Mouse (Mus musculus) myocyte (in vitro differentiated cells): ENCODE results near the gene Gpcpd1. TPM values are rescaled to one million over a fixed set of nuclear protein-coding genes. Genes with fewer than 3 reads are reported as not detected.

Source experiments
- H3K27me3 ChIP-seq: one replicate; pipeline ENCODE4 v1.6.1; 2011; ENCODE audit not compliant: control insufficient read depth, insufficient read depth, insufficient read length
- H3K36me3 ChIP-seq: one replicate; pipeline ENCODE4 v1.6.1; 2011; ENCODE audit not compliant: control insufficient read depth, insufficient read depth
- H3K4me2 ChIP-seq: one replicate; pipeline ENCODE4 v1.6.1; 2011; ENCODE audit warnings: low read depth, control low read depth
- H3K4me3 ChIP-seq: one replicate; pipeline ENCODE4 v1.5.1; 2011; ENCODE audit warnings: mild to moderate bottlenecking, control low read depth, moderate library complexity
- H3K79me2 ChIP-seq: one replicate; pipeline ENCODE4 v1.6.1; 2011; ENCODE audit not compliant: control insufficient read depth, insufficient read depth
- H3ac ChIP-seq: one replicate; pipeline ENCODE4 v1.6.1; 2011; ENCODE audit not compliant: control insufficient read depth, insufficient read length
- CEBPB ChIP-seq: IDR thresholded peaks from 2 replicates; pipeline ENCODE4 v1.6.1; 2011; ENCODE audit warnings: mild to moderate bottlenecking, moderate library complexity; ENCODE audit not compliant: poor library complexity, insufficient read depth, severe bottlenecking
- E2F4 ChIP-seq: IDR thresholded peaks from one replicate; pipeline ENCODE4 v1.6.1; 2011; ENCODE audit warnings: mild to moderate bottlenecking, control low read depth, moderate library complexity; ENCODE audit not compliant: insufficient read depth
- MAX ChIP-seq: IDR thresholded peaks from one replicate; pipeline ENCODE4 v1.6.1; 2011; ENCODE audit warnings: low read depth, mild to moderate bottlenecking, control low read depth
- MYOD1 ChIP-seq, 3 experiments: IDR thresholded peaks; one replicate each; pipeline ENCODE4 v1.6.1; 2011; ENCODE audit warnings: control low read depth in 2 of 3, low read depth in 2 of 3, mild to moderate bottlenecking in 2 of 3, moderate library complexity in 1 of 3; ENCODE audit not compliant: insufficient read length in 2 of 3, control insufficient read depth in 1 of 3
- MYOG ChIP-seq, 3 experiments: IDR thresholded peaks; one replicate each; pipeline ENCODE4 v1.6.1; 2011; ENCODE audit warnings: control low read depth in 2 of 3, low read depth in 2 of 3, mild to moderate bottlenecking in 2 of 3; ENCODE audit not compliant: insufficient read length in 2 of 3, control insufficient read depth in 1 of 3, insufficient read depth in 1 of 3
- POLR2A ChIP-seq: IDR thresholded peaks from one replicate; pipeline ENCODE4 v1.6.1; 2011; ENCODE audit warnings: low read depth, mild to moderate bottlenecking, control low read depth, moderate library complexity; ENCODE audit not compliant: insufficient read length
- POLR2AphosphoS2 ChIP-seq: IDR thresholded peaks from one replicate; pipeline ENCODE4 v1.6.1; 2011; ENCODE audit warnings: low read depth, control low read depth; ENCODE audit not compliant: insufficient read length
- REST ChIP-seq: IDR thresholded peaks from one replicate; pipeline ENCODE4 v1.6.1; 2011; ENCODE audit warnings: mild to moderate bottlenecking, control low read depth, moderate library complexity; ENCODE audit not compliant: insufficient read depth, insufficient read length
- SRF ChIP-seq: IDR thresholded peaks from one replicate; pipeline ENCODE4 v1.6.1; 2011; ENCODE audit warnings: low read depth; ENCODE audit not compliant: control insufficient read depth, insufficient read length
- TCF12 ChIP-seq: IDR thresholded peaks from one replicate; pipeline ENCODE4 v1.6.1; 2011; ENCODE audit warnings: mild to moderate bottlenecking, control low read depth; ENCODE audit not compliant: poor library complexity, insufficient read depth, severe bottlenecking
- TCF3 ChIP-seq: IDR thresholded peaks from one replicate; pipeline ENCODE4 v1.6.1; 2011; ENCODE audit warnings: low read depth, control low read depth; ENCODE audit not compliant: insufficient read length
- USF1 ChIP-seq: IDR thresholded peaks from one replicate; pipeline ENCODE4 v1.6.1; 2011; ENCODE audit warnings: low read depth, mild to moderate bottlenecking, control low read depth, moderate library complexity
- polyA plus RNA-seq: library from polyadenylated mRNA; unstranded; fragments of >200 nt; fragmentation: generic; extraction: Trizol; gene quantifications from one replicate; pipeline ENCODE4 v1.2.1, GENCODE M21; 2012; ENCODE audit warnings: missing spikeins

Gpcpd1 gene
- polyA plus RNA-seq, 1 experiment = 6.1 TPM

GRCm38 (mm10) chr2:132604922-132605321, 17.4 kb upstream of the Gpcpd1 start:
- no peaks in the 10 kb centered on the region for H3K27me3 ChIP-seq
- no peak overlapping the region for H3ac ChIP-seq
- no peak overlapping the region for H3K4me3 ChIP-seq
- H3K79me2 ChIP-seq = no peaks in the 10 kb centered on the region
- no peak overlapping the region for H3K4me2 ChIP-seq
- no peak for TF ChIP-seq CEBPB
- TF ChIP-seq TCF3 = no peak
- TF ChIP-seq MYOG (IDR thresholded peaks at IDR 0.05; ENCODE audit: control insufficient read depth in 1 of 3, insufficient read depth in 1 of 3, insufficient read length in 2 of 3, low read depth in 2 of 3) = no peak
- TF ChIP-seq MAX = no peak
- no peak for TF ChIP-seq MYOD1 (IDR thresholded peaks at IDR 0.05; ENCODE audit: control insufficient read depth in 1 of 3, insufficient read length in 2 of 3, low read depth in 2 of 3)
- TF ChIP-seq USF1 = no peak
- no peak for TF ChIP-seq E2F4
- no peak for TF ChIP-seq POLR2AphosphoS2
- TF ChIP-seq REST = no peak
- TF ChIP-seq POLR2A = no peak
- TF ChIP-seq TCF12 = no peak
- TF ChIP-seq SRF = no peak
- no peaks in the 10 kb centered on the region for H3K36me3 ChIP-seq

- TF ChIP-seq POLR2A = no peak
- TF ChIP-seq MAX = no peak
- TF ChIP-seq TCF3 = no peak
- no peak for TF ChIP-seq CEBPB
- no peak for TF ChIP-seq TCF12
- TF ChIP-seq USF1 = no peak
- no peak for TF ChIP-seq MYOG (IDR thresholded peaks at IDR 0.05; ENCODE audit: control insufficient read depth in 1 of 3, insufficient read depth in 1 of 3, insufficient read length in 2 of 3, low read depth in 2 of 3)
- no peak for TF ChIP-seq POLR2AphosphoS2
- no peak for TF ChIP-seq REST
- TF ChIP-seq MYOD1 (IDR thresholded peaks at IDR 0.05; ENCODE audit: control insufficient read depth in 1 of 3, insufficient read length in 2 of 3, low read depth in 2 of 3) = no peak
- no peak for TF ChIP-seq E2F4
- no peak for TF ChIP-seq SRF
- Histone ChIP-seq H3ac (no peak overlapping the region), H3K79me2 (no peaks in the 10 kb centered on the region), H3K27me3 (no peaks in the 10 kb centered on the region), H3K4me2 (no peak overlapping the region), H3K4me3 (no peak overlapping the region), H3K36me3 (no peaks in the 10 kb centered on the region)
Measured at GRCm38 (mm10) chr2:132603706-132604105, 16.2 kb upstream of the Gpcpd1 start.

- Histone ChIP-seq H3K4me2 (no peak overlapping the region), H3K79me2 (no peaks in the 10 kb centered on the region), H3ac (no peak overlapping the region), H3K27me3 (no peaks in the 10 kb centered on the region), H3K4me3 (no peak overlapping the region), H3K36me3 (no peaks in the 10 kb centered on the region)
- no peak for TF ChIP-seq POLR2AphosphoS2
- no peak for TF ChIP-seq MYOG (IDR thresholded peaks at IDR 0.05; ENCODE audit: control insufficient read depth in 1 of 3, insufficient read depth in 1 of 3, insufficient read length in 2 of 3, low read depth in 2 of 3)
- no peak for TF ChIP-seq TCF3
- TF ChIP-seq USF1 = no peak
- TF ChIP-seq CEBPB = no peak
Measured at GRCm38 (mm10) chr2:132601777-132602176, 14.2 kb upstream of the Gpcpd1 start.

DNA sequence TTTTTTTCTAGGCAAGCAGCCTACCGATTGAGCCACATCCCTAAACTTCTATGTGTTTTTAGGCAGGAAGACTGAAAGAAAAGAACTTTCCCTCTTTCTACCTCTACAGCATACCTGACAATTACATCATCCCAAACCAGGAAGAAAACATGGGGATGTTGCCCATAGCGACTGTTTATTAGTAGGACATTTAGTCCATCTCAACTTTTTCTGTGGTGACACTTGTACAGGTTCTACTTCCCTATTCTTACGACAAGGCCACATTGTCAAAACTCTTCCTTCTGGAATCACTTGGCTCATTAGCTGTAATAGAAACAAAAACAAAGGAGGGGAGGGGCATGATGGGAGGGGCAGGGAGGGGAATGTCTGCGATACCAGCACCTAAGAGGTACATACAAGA, 12.6 kb upstream of the Gpcpd1 start:
- H3K36me3 ChIP-seq = no peaks in the 10 kb centered on the region
- no peak overlapping the region for H3K4me3 ChIP-seq
- no peak overlapping the region for H3K4me2 ChIP-seq
- H3ac ChIP-seq = no peak overlapping the region
- no peak for TF ChIP-seq MYOG (IDR thresholded peaks at IDR 0.05; ENCODE audit: control insufficient read depth in 1 of 3, insufficient read depth in 1 of 3, insufficient read length in 2 of 3, low read depth in 2 of 3)
- no peak for TF ChIP-seq TCF12
- no peak for TF ChIP-seq SRF
- no peak for TF ChIP-seq E2F4
- no peak for TF ChIP-seq USF1
- no peak for TF ChIP-seq REST
- no peak for TF ChIP-seq TCF3
- no peak for TF ChIP-seq POLR2AphosphoS2
- TF ChIP-seq MAX = no peak
- no peak for TF ChIP-seq POLR2A
- no peak for TF ChIP-seq CEBPB
- TF ChIP-seq MYOD1 (IDR thresholded peaks at IDR 0.05; ENCODE audit: control insufficient read depth in 1 of 3, insufficient read length in 2 of 3, low read depth in 2 of 3) = no peak
- no peaks in the 10 kb centered on the region for H3K27me3 ChIP-seq
- no peaks in the 10 kb centered on the region for H3K79me2 ChIP-seq

DNA sequence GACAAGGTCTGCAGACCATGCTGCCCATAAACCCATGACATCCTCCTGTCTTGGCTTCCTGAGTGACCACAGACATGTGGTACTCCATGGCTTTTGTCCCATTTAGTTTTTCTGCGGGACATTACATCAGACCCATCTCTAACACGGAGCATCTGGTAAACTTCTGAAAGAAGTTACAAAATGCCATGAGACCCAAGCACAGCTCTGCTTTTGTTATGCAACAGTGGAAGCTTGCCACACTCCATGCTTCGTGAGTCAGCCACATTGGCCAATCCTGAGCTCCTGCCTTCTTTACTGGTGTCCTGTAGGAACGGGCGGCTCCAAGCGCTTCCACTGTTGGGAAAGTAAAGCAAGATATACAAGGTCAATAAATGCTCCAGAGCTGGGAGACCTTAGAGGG, 11.6 kb upstream of the Gpcpd1 start:
- Histone ChIP-seq H3K36me3 (no peaks in the 10 kb centered on the region), H3K4me2 (no peak overlapping the region), H3K79me2 (no peaks in the 10 kb centered on the region), H3K27me3 (no peaks in the 10 kb centered on the region), H3ac (no peak overlapping the region), H3K4me3 (no peak overlapping the region)
- no peak for TF ChIP-seq POLR2A
- no peak for TF ChIP-seq MAX
- no peak for TF ChIP-seq MYOD1 (IDR thresholded peaks at IDR 0.05; ENCODE audit: control insufficient read depth in 1 of 3, insufficient read length in 2 of 3, low read depth in 2 of 3)
- TF ChIP-seq REST = no peak
